Mouse (Mus musculus): ENCODE results near the gene Furin. TPM values are rescaled to one million over a fixed set of nuclear protein-coding genes. Genes with fewer than 3 reads are reported as not detected.
A peak's percentile ranks its signal among the peaks of the same experiment; 100 is the strongest.

The Furin gene
- polyA plus RNA-seq, 1 experiment from 2014 or later: 12.7 TPM

GRCm38 (mm10) chr7:80436571-80436970 is 31.3 kb upstream of the Furin start:
- H3K27me3 ChIP-seq (ENCODE audit: control insufficient read depth, insufficient read depth, low read depth, low read length): no peaks in the 10 kb centered on the region
- no peaks in the 10 kb centered on the region for H3K9me3 ChIP-seq (ENCODE audit: control insufficient read depth, low read length)
- H3K9ac ChIP-seq (ENCODE audit: low read length): no peak overlapping the region
- H3K4me3 ChIP-seq (ENCODE audit: low read length): no peak overlapping the region
- no peaks in the 10 kb centered on the region for H3K36me3 ChIP-seq (ENCODE audit: control insufficient read depth, insufficient read depth, low read length)
- no peak for ATAC-seq (ENCODE audit: low read depth)
- peaks cover 15% of the 10 kb centered on the region for H3K4me1 ChIP-seq (replicated peaks; ENCODE audit: control insufficient read depth, insufficient read depth, low read length)
- no peak overlapping the region for H3K4me2 ChIP-seq (ENCODE audit: low read depth, low read length)
- 63% methylated on average over 7 of the region's 7 CpGs for WGBS
- no peak overlapping the region for H3K27ac ChIP-seq (ENCODE audit: low read length)

- Histone ChIP-seq H3K27me3 (ENCODE audit: control insufficient read depth, insufficient read depth, low read depth, low read length) (no peaks in the 10 kb centered on the region), H3K4me2 (ENCODE audit: low read depth, low read length) (no peak overlapping the region), H3K27ac (ENCODE audit: low read length) (no peak overlapping the region), H3K9ac (ENCODE audit: low read length) (no peak overlapping the region), H3K4me1 (replicated peaks; ENCODE audit: control insufficient read depth, insufficient read depth, low read length) (peaks cover 12% of the 10 kb centered on the region), H3K9me3 (ENCODE audit: control insufficient read depth, low read length) (no peaks in the 10 kb centered on the region), H3K4me3 (ENCODE audit: low read length) (no peak overlapping the region), H3K36me3 (ENCODE audit: control insufficient read depth, insufficient read depth, low read length) (no peaks in the 10 kb centered on the region)
- no peak for ATAC-seq (ENCODE audit: low read depth)
- WGBS: 48% methylated on average over 3 of the region's 3 CpGs
Observed at GRCm38 (mm10) chr7:80435594-80435993, 30.4 kb upstream of the Furin start.

- H3K36me3 ChIP-seq (ENCODE audit: control insufficient read depth, insufficient read depth, low read length): no peaks in the 10 kb centered on the region
- no peaks in the 10 kb centered on the region for H3K27me3 ChIP-seq (ENCODE audit: control insufficient read depth, insufficient read depth, low read depth, low read length)
- H3K27ac ChIP-seq (ENCODE audit: low read length): no peak overlapping the region
- WGBS: 88% methylated on average over 12 of the region's 12 CpGs
- H3K4me3 ChIP-seq (ENCODE audit: low read length): no peak overlapping the region
- H3K4me1 ChIP-seq (replicated peaks; ENCODE audit: control insufficient read depth, insufficient read depth, low read length): no peaks in the 10 kb centered on the region
- H3K9me3 ChIP-seq (ENCODE audit: control insufficient read depth, low read length): no peaks in the 10 kb centered on the region
- no peak overlapping the region for H3K4me2 ChIP-seq (ENCODE audit: low read depth, low read length)
- no peak overlapping the region for H3K9ac ChIP-seq (ENCODE audit: low read length)
- no peak for ATAC-seq (ENCODE audit: low read depth)
Observed at GRCm38 (mm10) chr7:80429661-80430060, 24.4 kb upstream of the Furin start.

GRCm38 (mm10) chr7:80427730-80428129 is 22.5 kb upstream of the Furin start:
- Histone ChIP-seq H3K27me3 (ENCODE audit: control insufficient read depth, insufficient read depth, low read depth, low read length) (no peaks in the 10 kb centered on the region), H3K36me3 (ENCODE audit: control insufficient read depth, insufficient read depth, low read length) (no peaks in the 10 kb centered on the region), H3K4me2 (ENCODE audit: low read depth, low read length) (no peak overlapping the region), H3K27ac (ENCODE audit: low read length) (no peak overlapping the region), H3K9ac (ENCODE audit: low read length) (no peak overlapping the region), H3K4me3 (ENCODE audit: low read length) (no peak overlapping the region), H3K4me1 (replicated peaks; ENCODE audit: control insufficient read depth, insufficient read depth, low read length) (no peaks in the 10 kb centered on the region), H3K9me3 (ENCODE audit: control insufficient read depth, low read length) (no peaks in the 10 kb centered on the region)
- no peak for ATAC-seq (ENCODE audit: low read depth)
- 79% methylated on average over 5 of the region's 5 CpGs for WGBS

GRCm38 (mm10) chr7:80426363-80426762 is 21.1 kb upstream of the Furin start:
- WGBS: 50% methylated on average over 7 of the region's 7 CpGs
- H3K4me2 ChIP-seq (ENCODE audit: low read depth, low read length): no peak overlapping the region

GRCm38 (mm10) chr7:80424722-80425121 is 19.5 kb upstream of the Furin start:
- Histone ChIP-seq H3K27ac (ENCODE audit: low read length) (no peak overlapping the region), H3K4me3 (ENCODE audit: low read length) (no peak overlapping the region), H3K36me3 (ENCODE audit: control insufficient read depth, insufficient read depth, low read length) (no peaks in the 10 kb centered on the region), H3K27me3 (ENCODE audit: control insufficient read depth, insufficient read depth, low read depth, low read length) (no peaks in the 10 kb centered on the region), H3K9ac (ENCODE audit: low read length) (no peak overlapping the region), H3K9me3 (ENCODE audit: control insufficient read depth, low read length) (no peaks in the 10 kb centered on the region), H3K4me2 (ENCODE audit: low read depth, low read length) (no peak overlapping the region), H3K4me1 (replicated peaks; ENCODE audit: control insufficient read depth, insufficient read depth, low read length) (no peaks in the 10 kb centered on the region)
- no peak for ATAC-seq (ENCODE audit: low read depth)
- 79% methylated on average over 6 of the region's 6 CpGs for WGBS

More at GRCm38 (mm10) chr7:80426363-80426762, 21.1 kb upstream of the Furin start:
- no peak overlapping the region for H3K27ac ChIP-seq (ENCODE audit: low read length)
- no peaks in the 10 kb centered on the region for H3K4me1 ChIP-seq (replicated peaks; ENCODE audit: control insufficient read depth, insufficient read depth, low read length)
- no peak overlapping the region for H3K4me3 ChIP-seq (ENCODE audit: low read length)
- H3K36me3 ChIP-seq (ENCODE audit: control insufficient read depth, insufficient read depth, low read length): no peaks in the 10 kb centered on the region
- no peaks in the 10 kb centered on the region for H3K27me3 ChIP-seq (ENCODE audit: control insufficient read depth, insufficient read depth, low read depth, low read length)
- H3K9me3 ChIP-seq (ENCODE audit: control insufficient read depth, low read length): no peaks in the 10 kb centered on the region
- ATAC-seq (ENCODE audit: low read depth): no peak
- H3K9ac ChIP-seq (ENCODE audit: low read length): no peak overlapping the region

- no peak overlapping the region for H3K27ac ChIP-seq (ENCODE audit: low read length)
- H3K9ac ChIP-seq (ENCODE audit: low read length): 0 out of 2 replicates have a peak overlapping the region, but pooled peaks have one; percentile 5
- no peaks in the 10 kb centered on the region for H3K27me3 ChIP-seq (ENCODE audit: control insufficient read depth, insufficient read depth, low read depth, low read length)
- ATAC-seq (ENCODE audit: low read depth): 0 out of 2 replicates have a peak, but pooled peaks have one; percentile 21
- H3K9me3 ChIP-seq (ENCODE audit: control insufficient read depth, low read length): no peaks in the 10 kb centered on the region
- 10% methylated on average over 20 of the region's 20 CpGs for WGBS
- H3K36me3 ChIP-seq (ENCODE audit: control insufficient read depth, insufficient read depth, low read length): no peaks in the 10 kb centered on the region
- peak overlapping the region; percentile 43 for H3K4me2 ChIP-seq (ENCODE audit: low read depth, low read length)
- H3K4me1 ChIP-seq (replicated peaks; ENCODE audit: control insufficient read depth, insufficient read depth, low read length): no peaks in the 10 kb centered on the region
- 0 out of 2 replicates have a peak overlapping the region, but pooled peaks have one; percentile 11 for H3K4me3 ChIP-seq (ENCODE audit: low read length)
Observed at GRCm38 (mm10) chr7:80422759-80423480, 17.7 kb upstream of the Furin start.

GRCm38 (mm10) chr7:80421576-80421975 is 16.3 kb upstream of the Furin start:
- H3K36me3 ChIP-seq (ENCODE audit: control insufficient read depth, insufficient read depth, low read length): no peaks in the 10 kb centered on the region
- no peak for ATAC-seq (ENCODE audit: low read depth)
- H3K4me3 ChIP-seq (ENCODE audit: low read length): no peak overlapping the region
- no peak overlapping the region for H3K4me2 ChIP-seq (ENCODE audit: low read depth, low read length)
- no peaks in the 10 kb centered on the region for H3K4me1 ChIP-seq (replicated peaks; ENCODE audit: control insufficient read depth, insufficient read depth, low read length)
- 92% methylated on average over 6 of the region's 6 CpGs for WGBS
- H3K9ac ChIP-seq (ENCODE audit: low read length): no peak overlapping the region
- no peaks in the 10 kb centered on the region for H3K9me3 ChIP-seq (ENCODE audit: control insufficient read depth, low read length)
- no peak overlapping the region for H3K27ac ChIP-seq (ENCODE audit: low read length)
- H3K27me3 ChIP-seq (ENCODE audit: control insufficient read depth, insufficient read depth, low read depth, low read length): no peaks in the 10 kb centered on the region

GRCm38 (mm10) chr7:80420586-80420985 is 15.3 kb upstream of the Furin start:
- Histone ChIP-seq H3K9me3 (ENCODE audit: control insufficient read depth, low read length) (no peaks in the 10 kb centered on the region), H3K36me3 (ENCODE audit: control insufficient read depth, insufficient read depth, low read length) (no peaks in the 10 kb centered on the region), H3K27ac (ENCODE audit: low read length) (no peak overlapping the region), H3K4me2 (ENCODE audit: low read depth, low read length) (no peak overlapping the region), H3K9ac (ENCODE audit: low read length) (no peak overlapping the region), H3K4me3 (ENCODE audit: low read length) (no peak overlapping the region), H3K27me3 (ENCODE audit: control insufficient read depth, insufficient read depth, low read depth, low read length) (no peaks in the 10 kb centered on the region), H3K4me1 (replicated peaks; ENCODE audit: control insufficient read depth, insufficient read depth, low read length) (no peaks in the 10 kb centered on the region)
- 84% methylated on average over 4 of the region's 4 CpGs for WGBS
- no peak for ATAC-seq (ENCODE audit: low read depth)
